8 mouse cellular contexts compared by ENCODE assay signal in the genomic region with DNA sequence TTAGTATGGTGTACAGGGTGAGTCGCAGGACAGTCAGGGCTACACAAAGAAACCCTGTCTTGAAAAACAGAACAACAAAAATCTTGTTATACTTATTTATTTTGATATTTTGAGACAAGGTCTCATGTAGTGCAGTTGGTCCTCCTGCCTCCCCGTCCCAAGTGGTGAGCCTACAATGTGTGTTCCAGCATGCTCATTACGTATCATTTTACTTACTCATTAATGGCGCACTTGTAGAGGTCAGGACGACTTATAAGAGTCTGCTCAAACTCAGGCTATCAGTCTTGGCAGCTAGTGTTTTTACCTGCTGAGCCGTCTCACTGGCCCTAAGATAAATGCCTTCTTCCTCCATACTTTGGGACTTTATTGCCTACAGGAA. TPM values are rescaled to one million over a fixed set of nuclear protein-coding genes. Genes with fewer than 3 reads are reported as not detected.
A peak's percentile ranks its signal among the peaks of the same experiment; 100 is the strongest.
DNase-seq lines count a peak whose midpoint lies in the region; ATAC-seq and TF ChIP-seq lines count a peak whose summit lies in the region.

No protein-coding gene starts in this region.

- peak overlapping the region; percentile 74 for H3K27ac ChIP-seq in kidney, embryonic 16.5 days (ENCODE audit: low read length)
- H3K27ac ChIP-seq in cortical plate, adult 2 months (ENCODE audit: insufficient read depth, low read length): no peak overlapping the region
- H3K27ac ChIP-seq in hindbrain, embryonic 14.5 days: peak overlapping the region; percentile 95
- peak overlapping the region; percentile 66 for H3K27ac ChIP-seq in midbrain, embryonic 14.5 days (replicated peaks; ENCODE audit: low read depth, low read length)

- no peak for TF ChIP-seq POLR2A in cortical plate, adult 2 months (IDR thresholded peaks at IDR 0.05; ENCODE audit: extremely low read depth, insufficient read depth, low read length)

- peak overlapping the region; percentile 78 for H3K4me2 ChIP-seq in kidney, embryonic 16.5 days (replicated peaks; ENCODE audit: low read depth, low read length)
- H3K4me2 ChIP-seq in hindbrain, embryonic 14.5 days (replicated peaks): peak overlapping the region; percentile 57
- H3K4me2 ChIP-seq in midbrain, embryonic 14.5 days (ENCODE audit: low read length): peak overlapping the region; percentile 81

- H3K27me3 ChIP-seq in kidney, embryonic 16.5 days (ENCODE audit: insufficient read depth, low read length): no peaks in the 10 kb centered on the region
- H3K27me3 ChIP-seq in hindbrain, embryonic 14.5 days (ENCODE audit: control insufficient read depth, insufficient read depth, low read length): no peaks in the 10 kb centered on the region
- no peaks in the 10 kb centered on the region for H3K27me3 ChIP-seq in midbrain, embryonic 14.5 days (ENCODE audit: control insufficient read depth, insufficient read depth, low read length)

- no peak for DNase-seq in kidney, postnatal 10 days
- no peak for DNase-seq in hindbrain, embryonic 14.5 days (ENCODE audit: low spot score)
- no peak for DNase-seq in midbrain, embryonic 14.5 days
- DNase-seq in layer of hippocampus, adult 8-10 months (ENCODE audit: low spot score in 2 of 2): no peak
- no peak for DNase-seq in layer of hippocampus, postnatal 36 days
- DNase-seq in spleen, postnatal 14 days (ENCODE audit: low spot score in 2 of 2): no peak

- no peak for TF ChIP-seq CTCF in cortical plate, adult 2 months (IDR thresholded peaks at IDR 0.05; ENCODE audit: extremely low read depth, insufficient read depth, low read length)

- H3K4me1 ChIP-seq in kidney, embryonic 16.5 days (ENCODE audit: insufficient read depth, low read length): peaks cover 12% of the 10 kb centered on the region
- peaks cover 5% of the 10 kb centered on the region for H3K4me1 ChIP-seq in cortical plate, adult 2 months (ENCODE audit: control insufficient read depth, insufficient read depth, low read length)
- peaks cover 14% of the 10 kb centered on the region for H3K4me1 ChIP-seq in hindbrain, embryonic 14.5 days (replicated peaks; ENCODE audit: control insufficient read depth, insufficient read depth, low read length)
- H3K4me1 ChIP-seq in midbrain, embryonic 14.5 days (ENCODE audit: control insufficient read depth, insufficient read depth, low read length): peaks cover 6% of the 10 kb centered on the region; the same call in 1 of the 2 replicates

- no peaks in the 10 kb centered on the region for H3K36me3 ChIP-seq in kidney, embryonic 16.5 days (ENCODE audit: insufficient read depth, low read length)
- 0 out of 2 replicates have a peak, but pooled peaks cover 4% of the 10 kb centered on the region for H3K36me3 ChIP-seq in hindbrain, embryonic 14.5 days (replicated peaks; ENCODE audit: control insufficient read depth, insufficient read depth)
- H3K36me3 ChIP-seq in midbrain, embryonic 14.5 days (ENCODE audit: control insufficient read depth, insufficient read depth, low read length): no peaks in the 10 kb centered on the region

- WGBS in kidney, embryonic 16.5 days: 23% methylated on average over 6 of the region's 6 CpGs
- WGBS in hindbrain, embryonic 14.5 days: 34% methylated on average over 6 of the region's 6 CpGs
- WGBS in midbrain, embryonic 14.5 days: 36% methylated on average over 6 of the region's 6 CpGs

- H3K9ac ChIP-seq in kidney, embryonic 16.5 days (replicated peaks; ENCODE audit: low read length): peak overlapping the region; percentile 64
- H3K9ac ChIP-seq in hindbrain, embryonic 14.5 days: peak overlapping the region; percentile 89
- H3K9ac ChIP-seq in midbrain, embryonic 14.5 days (replicated peaks; ENCODE audit: low read length): peak overlapping the region; percentile 86

- peak overlapping the region; percentile 84 for H3K4me3 ChIP-seq in kidney, embryonic 16.5 days (ENCODE audit: low read length)
- H3K4me3 ChIP-seq in cortical plate, adult 2 months (ENCODE audit: insufficient read depth, low read length): peak overlapping the region; percentile 59
- peak overlapping the region; percentile 82 for H3K4me3 ChIP-seq in hindbrain, embryonic 14.5 days (replicated peaks; ENCODE audit: low read length)
- peak overlapping the region; percentile 78 for H3K4me3 ChIP-seq in midbrain, embryonic 14.5 days (replicated peaks; ENCODE audit: low read depth, low read length)

- H3K9me3 ChIP-seq in kidney, embryonic 16.5 days (ENCODE audit: low read length): no peaks in the 10 kb centered on the region
- H3K9me3 ChIP-seq in hindbrain, embryonic 14.5 days (ENCODE audit: control insufficient read depth, low read length): no peaks in the 10 kb centered on the region
- H3K9me3 ChIP-seq in midbrain, embryonic 14.5 days (ENCODE audit: control insufficient read depth, low read length): no peaks in the 10 kb centered on the region

- no peak; the same call in 1 of the 2 replicates for ATAC-seq in kidney, embryonic 16.5 days (ENCODE audit: low FRiP score, low TSS enrichment)
- 0 out of 2 replicates have a peak, but pooled peaks have one; percentile 15 for ATAC-seq in hindbrain, embryonic 14.5 days (ENCODE audit: low FRiP score)
- peak; percentile 47; the same call in 1 of the 2 replicates for ATAC-seq in midbrain, embryonic 14.5 days (ENCODE audit: low FRiP score, low TSS enrichment)

RNA-seq across cellular contexts. Expression of gene Dguok, which starts 0.4 kb away (rescaled TPM):
- polyA plus RNA-seq in kidney, embryonic 16.5 days (2015; fragmentation: Nextera tagmentation; extraction: Ambion mirVana): 85.8 and 95.8 TPM in 2 replicates
- 53.9 and 57.2 TPM in 2 replicates for polyA plus RNA-seq in cortical plate, adult 2 months (2012; rRNA removed)
- polyA plus RNA-seq in hindbrain, embryonic 14.5 days (2014; fragmentation: Nextera tagmentation; extraction: Ambion mirVana): 68.8 and 69.2 TPM in 2 replicates
- 66.6 and 68.5 TPM in 2 replicates for polyA plus RNA-seq in midbrain, embryonic 14.5 days (2014; fragmentation: Nextera tagmentation; extraction: Ambion mirVana)
- total RNA-seq in layer of hippocampus, adult 8-10 months (2022): 10 to 100 TPM; 32.7 to 37.0 (median 35.8) TPM
- 10 to 100 TPM; 32.7 to 41.9 TPM for total RNA-seq in layer of hippocampus, postnatal 36 days (2021)

RNA-seq across cellular contexts. Expression of gene Actg2, which starts 28.9 kb away (rescaled TPM):
- 21.2 and 182 TPM in 2 replicates for polyA plus RNA-seq in kidney, embryonic 16.5 days (2015; fragmentation: Nextera tagmentation; extraction: Ambion mirVana)
- polyA plus RNA-seq in cortical plate, adult 2 months (2012; rRNA removed): 0.79 and 1.9 TPM in 2 replicates
- polyA plus RNA-seq in hindbrain, embryonic 14.5 days (2014; fragmentation: Nextera tagmentation; extraction: Ambion mirVana): 2.6 and 3.3 TPM in 2 replicates
- 2.3 TPM in 1 of 2 replicates, not detected in the other for polyA plus RNA-seq in midbrain, embryonic 14.5 days (2014; fragmentation: Nextera tagmentation; extraction: Ambion mirVana)
- total RNA-seq in layer of hippocampus, adult 8-10 months (2022): not detected
- total RNA-seq in layer of hippocampus, postnatal 36 days (2021): not detected

RNA-seq across cellular contexts. Expression of gene Tet3, which starts 48.3 kb away (rescaled TPM):
- 48.9 and 65.3 TPM in 2 replicates for polyA plus RNA-seq in kidney, embryonic 16.5 days (2015; fragmentation: Nextera tagmentation; extraction: Ambion mirVana)
- polyA plus RNA-seq in cortical plate, adult 2 months (2012; rRNA removed): 16.6 TPM in 2 replicates
- 43.6 and 52.2 TPM in 2 replicates for polyA plus RNA-seq in hindbrain, embryonic 14.5 days (2014; fragmentation: Nextera tagmentation; extraction: Ambion mirVana)
- 50.0 and 56.0 TPM in 2 replicates for polyA plus RNA-seq in midbrain, embryonic 14.5 days (2014; fragmentation: Nextera tagmentation; extraction: Ambion mirVana)
- 10 to 100 TPM; 53.5 to 65.9 (median 58.5) TPM for total RNA-seq in layer of hippocampus, adult 8-10 months (2022)
- total RNA-seq in layer of hippocampus, postnatal 36 days (2021): 10 to 100 TPM; 58.9 to 67.8 TPM
